In genomic region chr13:27966021-27966420, GRCm38 (mm10) we compare ENCODE assay signal across 25 mouse cellular contexts. TPM values are rescaled to one million over a fixed set of nuclear protein-coding genes. Genes with fewer than 3 reads are reported as not detected.
"Had no signal": no experiment of that assay in that cellular context is flagged by ENCODE, and none has a peak within 500 bp of the region (broad histone marks: within the 10 kb centered on the region; RNA-seq: fewer than 3 reads in every experiment).

No protein-coding gene starts in this region.

RNA-seq across cellular contexts. Expression of gene Prl4a1, which starts 50.0 kb away (rescaled TPM):
- polyA plus RNA-seq: heart, embryonic 12.5 days; heart, embryonic 13.5 days; heart, embryonic 14.5 days; heart, embryonic 15.5 days; heart, embryonic 16.5 days; heart, postnatal 0 days; hindbrain, embryonic 10.5 days; hindbrain, embryonic 11.5 days; hindbrain, embryonic 12.5 days; hindbrain, embryonic 13.5 days; hindbrain, embryonic 14.5 days; hindbrain, embryonic 15.5 days; hindbrain, embryonic 16.5 days; hindbrain, postnatal 0 days; inflammation-experienced regulatory T-cells, adult 6 months; intestine, embryonic 14.5 days; intestine, embryonic 15.5 days; intestine, embryonic 16.5 days; intestine, postnatal 0 days; kidney, adult 2 months; kidney, embryonic 14.5 days; kidney, embryonic 15.5 days; kidney, embryonic 16.5 days; kidney, postnatal 0 days; large intestine, adult 2 months had no signal
